ENCODE assay signal across 8 mouse cellular contexts in genomic region chr8:78598237-78598636, GRCm38 (mm10).
A peak's percentile ranks its signal among the peaks of the same experiment; 100 is the strongest.
DNase-seq lines count a peak whose midpoint lies in the region.

No protein-coding gene starts in this region.

- DNase-seq in adrenal gland, adult 2 months = peak; percentile 32
- DNase-seq in adrenal gland, adult 8-10 months = no peak
- peak; percentile 10 for DNase-seq in urinary bladder, postnatal 14 days (ENCODE audit: low spot score)
- DNase-seq in urinary bladder, adult 18-20 months (ENCODE audit: low spot score in 2 of 2) = no peak
- DNase-seq in kidney, postnatal 25 days = peak; percentile 66 to 72
- no peak for DNase-seq in layer of hippocampus, adult 9-11 months
- no peak for DNase-seq in cerebellum, adult 9-10 months
- no peak for DNase-seq in frontal cortex, postnatal 10 days (ENCODE audit: low spot score in 2 of 2)

Comparison
In these comparisons a context has a peak if more than half of its experiments do, and no peak if none do; other contexts are left out.
1. DNase-seq: peak in adrenal gland, adult 2 months (single experiment), urinary bladder, postnatal 14 days (single experiment) and kidney, postnatal 25 days (2 of 2); none in adrenal gland, adult 8-10 months (single experiment), urinary bladder, adult 18-20 months (0 of 2), layer of hippocampus, adult 9-11 months (single experiment), cerebellum, adult 9-10 months (single experiment) and frontal cortex, postnatal 10 days (0 of 2).